Mouse (Mus musculus): ENCODE measurements around the gene Marc2.

Marc2 gene

GRCm38 (mm10) chr1:184853922-184854321 lies 7.7 kb upstream of the Marc2 start:
- no peak for DNase-seq (ENCODE audit: low spot score in 2 of 2)

DNA sequence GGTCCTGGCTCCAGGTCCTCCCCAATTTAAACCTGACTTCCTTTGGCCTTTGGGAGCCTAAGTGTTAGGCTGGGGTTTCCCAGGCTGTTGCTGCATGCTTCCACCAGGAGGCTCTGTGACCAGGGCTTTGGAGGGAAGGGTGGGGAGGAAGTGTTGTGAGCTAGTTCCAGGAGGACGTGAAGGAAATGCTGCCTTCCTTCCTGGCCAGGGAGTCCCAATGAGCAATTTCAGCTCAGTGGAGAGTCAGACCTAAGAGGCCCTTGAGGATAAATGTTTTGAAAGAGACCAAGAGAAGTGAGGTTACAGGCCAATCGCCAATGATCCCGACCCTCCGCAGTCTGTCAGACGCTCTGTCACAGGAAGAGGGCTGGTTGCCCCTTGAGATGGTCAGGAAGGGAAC lies 7.1 kb upstream of the Marc2 start:
- peak; percentile 32 to 63 for DNase-seq (ENCODE audit: low spot score in 2 of 2)

- peak; percentile 44 to 77 for DNase-seq (ENCODE audit: low spot score in 2 of 2)
These were observed 5.7 kb upstream of the Marc2 start for GRCm38 (mm10) chr1:184851741-184852618.

DNA sequence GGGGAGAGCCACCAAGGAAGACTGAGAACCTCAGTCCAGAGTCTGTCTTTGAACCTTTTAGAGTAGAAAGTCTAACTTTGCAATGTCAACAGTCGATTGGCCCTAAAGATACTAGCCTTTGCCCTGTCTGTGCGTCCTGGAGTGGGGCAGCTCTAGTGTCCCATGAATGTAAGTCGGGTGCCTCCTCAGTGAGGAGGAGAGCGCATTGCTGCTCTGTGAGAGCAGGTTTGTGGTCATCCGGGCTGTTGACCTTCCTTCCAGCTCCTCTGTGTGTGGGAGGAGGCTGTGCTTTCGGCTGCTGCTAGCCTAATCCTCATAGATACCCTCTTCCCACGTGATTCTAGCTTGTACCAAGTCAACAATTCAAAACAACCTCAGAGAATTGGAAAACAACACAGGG lies 4.9 kb upstream of the Marc2 start:
- no peak for DNase-seq (ENCODE audit: low spot score in 2 of 2)

DNA sequence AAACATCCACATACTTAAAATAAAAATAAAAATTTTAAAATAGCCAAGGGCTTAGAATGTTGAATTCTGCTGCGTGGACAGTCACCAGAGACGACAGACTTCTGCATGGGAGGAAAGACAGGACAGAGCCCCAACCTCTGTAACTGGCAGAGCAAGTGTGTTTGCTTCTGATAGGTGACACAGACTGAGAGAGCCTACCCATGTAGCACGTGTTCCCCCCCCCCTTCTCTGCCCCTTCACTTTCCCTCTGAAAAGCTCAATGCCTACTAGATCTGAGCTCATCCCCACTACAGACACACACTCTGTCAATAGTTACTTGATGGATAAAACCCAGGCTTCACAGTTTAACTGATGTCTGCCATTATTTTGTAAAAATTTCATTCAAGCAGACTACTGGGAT lies 722 bp upstream of the Marc2 start:
- DNase-seq (ENCODE audit: low spot score in 2 of 2), result no peak

DNA sequence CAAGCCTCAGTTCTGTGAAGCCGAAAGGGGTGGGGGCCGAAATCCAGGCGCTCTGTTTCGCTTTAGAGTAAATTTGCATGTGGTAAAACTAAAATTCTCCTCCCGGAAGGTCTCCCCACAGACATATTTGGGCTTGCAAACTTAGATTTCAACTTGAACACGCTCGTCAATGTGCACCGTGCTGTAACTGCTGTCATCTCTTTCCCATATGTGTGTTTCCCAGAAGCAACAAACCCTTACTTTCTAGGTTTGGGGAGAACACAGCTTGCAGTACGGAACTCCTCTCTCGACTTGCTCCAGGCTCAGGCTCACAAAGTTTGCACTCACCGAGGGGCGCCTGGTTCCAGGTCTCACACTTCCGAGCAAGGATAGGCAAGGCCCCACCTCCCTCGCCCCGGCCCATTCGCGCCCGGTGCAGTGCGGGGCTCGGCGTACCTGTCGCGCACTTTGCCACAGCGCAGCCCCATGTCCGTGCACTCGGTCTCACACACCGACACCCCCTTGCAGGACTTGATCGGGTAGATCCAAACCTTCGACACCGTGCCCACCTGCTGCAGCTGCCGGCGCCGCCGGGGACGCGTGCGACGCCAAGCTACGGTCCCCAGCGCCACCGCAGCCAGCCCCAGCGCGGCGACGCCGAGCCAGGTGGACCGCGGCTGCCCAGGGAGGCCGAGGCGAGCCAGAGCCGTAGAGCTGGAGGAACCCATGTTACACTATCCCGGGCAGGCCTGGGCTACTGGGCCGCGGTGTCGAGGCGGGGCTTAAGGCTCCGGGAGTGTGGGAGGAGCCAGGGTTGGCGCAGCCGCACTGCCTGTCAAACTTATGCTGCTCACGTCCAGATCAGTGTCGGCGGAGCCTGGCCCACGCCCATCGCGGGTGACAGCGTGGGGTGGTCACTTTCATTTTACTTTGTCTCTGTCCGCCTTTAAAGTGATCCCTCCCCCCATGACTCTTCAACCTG lies 860 bp downstream of the Marc2 start:
- peak; percentile 91 for DNase-seq (ENCODE audit: low spot score in 2 of 2)

GRCm38 (mm10) chr1:184844326-184845066 lies 1.8 kb downstream of the Marc2 start:
- DNase-seq (ENCODE audit: low spot score in 2 of 2), result no peak

- DNase-seq (ENCODE audit: low spot score in 2 of 2), result no peak
These were observed 8.6 kb downstream of the Marc2 start for GRCm38 (mm10) chr1:184837649-184838048.

DNA sequence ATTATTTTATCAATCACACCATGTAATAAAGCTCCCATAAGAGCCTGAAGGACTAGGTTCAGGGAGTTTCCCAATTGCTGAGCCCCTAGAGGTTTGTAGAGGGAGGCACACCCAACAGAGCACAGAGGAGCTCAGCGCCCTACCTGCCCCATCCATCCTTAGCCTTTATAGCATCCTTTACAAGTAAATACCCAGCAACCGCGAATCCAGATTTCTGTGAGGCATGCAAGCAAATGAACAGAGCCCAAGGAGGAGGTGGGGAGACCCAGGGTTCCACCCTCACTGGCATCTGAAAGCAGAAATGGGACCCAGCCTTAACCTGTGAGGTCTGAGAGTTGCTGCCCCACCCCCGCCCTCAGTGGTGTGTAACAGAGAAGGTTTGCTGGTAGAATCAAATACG lies 9.9 kb downstream of the Marc2 start:
- DNase-seq (ENCODE audit: low spot score in 2 of 2), result no peak

DNA sequence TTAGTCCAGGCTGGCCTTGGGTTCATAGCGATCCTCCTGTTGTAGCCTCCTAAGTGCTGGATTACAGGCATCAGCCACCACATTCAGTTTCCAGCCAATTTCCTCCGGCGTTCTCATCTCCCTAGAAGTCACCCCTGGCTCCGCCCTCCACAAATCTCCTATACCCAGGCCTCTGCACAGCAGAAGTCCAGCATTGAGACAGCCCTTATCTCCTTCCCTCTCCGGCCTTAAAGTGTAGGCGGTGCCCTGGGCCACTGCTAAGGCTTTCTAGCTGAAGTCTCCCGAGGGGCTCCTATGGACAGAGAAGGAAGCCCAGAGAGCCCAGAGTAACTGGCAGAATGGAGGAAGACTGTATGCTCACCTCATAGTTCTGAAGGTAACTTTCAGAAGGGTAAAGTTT lies 12.8 kb downstream of the Marc2 start:
- DNase-seq (ENCODE audit: low spot score in 2 of 2), result no peak

- no peak for DNase-seq (ENCODE audit: low spot score in 2 of 2)
These were observed 14.0 kb downstream of the Marc2 start for GRCm38 (mm10) chr1:184832211-184832610.

DNA sequence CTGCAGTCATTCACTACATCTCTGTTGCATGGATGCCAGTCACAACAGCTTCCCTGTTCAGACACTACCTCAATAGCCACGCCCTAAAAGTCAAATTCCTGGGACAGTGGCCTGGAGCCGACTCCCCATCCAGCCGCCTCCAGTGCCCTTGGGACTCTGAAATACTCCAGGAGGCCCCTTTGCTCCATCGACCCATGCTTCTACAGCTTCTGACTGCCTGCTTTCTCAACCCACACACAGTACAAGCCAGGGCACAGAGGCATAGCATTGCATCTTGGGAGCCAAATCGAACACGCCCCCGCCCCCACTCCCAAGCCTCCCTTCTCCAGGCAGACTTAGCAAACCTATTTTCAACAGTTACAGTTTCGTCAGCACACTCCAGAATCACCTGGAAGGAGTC lies 16.4 kb downstream of the Marc2 start:
- DNase-seq (ENCODE audit: low spot score in 2 of 2), result no peak

- DNase-seq (ENCODE audit: low spot score in 2 of 2), result no peak
These were observed 19.0 kb downstream of the Marc2 start for GRCm38 (mm10) chr1:184827175-184827701.

DNA sequence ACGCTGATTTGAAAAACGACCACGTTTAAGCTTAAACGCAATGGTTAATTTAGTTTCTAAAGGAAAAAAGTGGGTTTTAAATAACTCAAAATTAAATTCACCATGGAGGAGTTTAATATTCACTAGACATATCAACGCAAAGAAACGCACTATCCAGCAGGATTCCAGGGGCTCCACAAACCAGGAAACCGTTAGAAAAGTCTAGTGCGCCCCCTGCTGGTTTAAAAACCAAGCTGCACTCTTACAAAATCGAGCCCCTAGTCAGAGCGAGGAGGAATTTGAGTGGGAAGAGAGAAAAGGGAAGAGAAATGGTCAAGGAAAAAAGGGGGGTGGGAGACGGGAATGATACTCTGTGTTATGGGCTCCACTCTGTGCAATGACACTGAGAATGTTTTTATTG lies 21.2 kb downstream of the Marc2 start:
- no peak for DNase-seq (ENCODE audit: low spot score in 2 of 2)

DNA sequence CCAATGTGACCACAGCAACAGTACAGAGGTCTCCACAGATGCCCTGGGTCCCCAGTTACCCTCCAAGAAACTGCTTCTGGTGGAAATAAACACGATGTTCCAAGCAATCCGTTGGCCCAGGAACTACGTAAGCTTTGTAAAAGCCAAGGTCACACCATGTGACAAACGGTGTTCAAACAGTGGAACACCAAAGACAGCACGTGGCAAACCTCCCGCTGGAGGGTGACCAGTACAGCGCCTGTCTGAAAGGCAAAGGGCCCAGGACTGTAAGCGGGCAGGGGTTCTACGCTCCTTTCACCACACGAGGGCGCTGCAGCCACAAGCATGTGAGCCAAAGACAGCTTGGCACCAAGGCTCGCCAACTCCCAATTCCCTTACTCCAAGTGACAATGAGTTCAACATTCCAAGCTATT lies 21.8 kb downstream of the Marc2 start:
- DNase-seq (ENCODE audit: low spot score in 2 of 2), result peak; percentile 76 to 79

GRCm38 (mm10) chr1:184822678-184823077 lies 23.6 kb downstream of the Marc2 start:
- DNase-seq (ENCODE audit: low spot score in 2 of 2), result peak in 1 of 2 experiments; percentile 62

DNA sequence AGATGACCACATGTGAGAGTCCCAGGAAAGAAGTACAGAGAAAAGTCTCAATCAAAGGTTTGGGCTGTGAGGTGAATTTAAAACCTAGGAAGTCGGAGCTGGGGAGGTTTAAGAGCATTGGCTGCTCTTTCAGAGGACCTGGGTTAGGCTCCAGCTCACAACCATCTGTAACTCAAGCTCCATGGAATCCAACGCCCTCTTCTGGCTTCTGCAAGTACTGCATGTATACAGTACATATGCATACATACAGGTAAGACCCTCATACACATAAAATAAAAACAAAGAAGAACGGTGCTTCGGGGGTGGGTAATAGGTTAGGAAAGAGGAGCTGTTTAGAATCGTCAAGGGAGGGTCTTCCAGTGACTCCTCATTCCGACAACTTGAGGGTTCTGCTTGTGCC lies 28.5 kb downstream of the Marc2 start:
- no peak for DNase-seq (ENCODE audit: low spot score in 2 of 2)

GRCm38 (mm10) chr1:184811716-184812250 lies 34.5 kb downstream of the Marc2 start:
- no peak for DNase-seq (ENCODE audit: low spot score in 2 of 2)

DNA sequence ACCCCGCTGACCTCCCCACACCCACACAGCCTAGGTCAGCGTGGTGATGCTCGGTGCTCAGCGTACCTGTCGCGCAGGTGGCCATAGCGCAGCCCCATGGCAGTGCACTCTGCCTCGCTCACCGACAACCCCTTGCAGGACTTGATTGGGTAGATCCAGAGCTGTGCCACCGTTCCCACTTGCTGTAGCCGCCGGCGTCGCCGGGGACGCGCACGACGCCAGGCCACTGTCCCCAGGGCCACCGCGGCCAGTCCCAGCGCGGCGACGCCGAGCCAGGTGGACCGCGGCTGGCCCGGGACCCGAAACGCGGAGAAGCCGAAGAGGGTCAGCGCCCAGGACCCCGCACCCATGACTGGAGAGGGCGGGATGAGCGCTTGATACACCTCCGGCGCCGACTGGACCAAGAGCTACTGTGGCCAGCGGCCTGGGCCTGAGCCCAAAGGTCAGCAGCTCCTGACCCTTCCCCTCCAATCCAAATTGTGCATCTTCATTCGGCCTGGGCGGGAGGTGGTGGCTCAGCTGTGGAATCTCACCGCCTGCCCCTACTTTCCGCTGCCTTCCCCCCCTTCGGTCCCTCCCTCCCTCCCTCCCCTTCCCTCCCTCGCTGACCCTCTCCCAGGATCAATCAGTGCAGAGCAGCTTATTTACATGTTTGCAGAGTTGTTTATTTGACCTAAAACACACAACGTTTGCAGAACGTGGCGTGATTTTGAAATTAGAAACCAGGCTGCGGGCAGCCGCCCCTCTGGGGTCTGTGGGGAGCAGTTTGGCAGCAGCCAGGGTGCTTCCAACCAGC lies 35.3 kb downstream of the Marc2 start, which contains the start of gene Marc1:
Gene Marc1, minus strand, starts transcription at position 534 of the 796 bp plus-strand sequence.
- no peak for DNase-seq (ENCODE audit: low spot score in 2 of 2)

GRCm38 (mm10) chr1:184809578-184810001 lies 36.7 kb downstream of the Marc2 start:
- DNase-seq (ENCODE audit: low spot score in 2 of 2), result no peak
